Mouse (Mus musculus) cerebellum, adult 2 months (tissue): Measurements from ENCODE around the gene Rap2a.

Source experiments
- CTCF ChIP-seq: fragments of 200-500 bp; IDR thresholded peaks from 2 replicates; pipeline ENCODE4 v1.5.1; 2011; ENCODE audit warnings: low read depth, mild to moderate bottlenecking, control low read depth, low read length, moderate library complexity, borderline replicate concordance; ENCODE audit not compliant: insufficient read depth
- POLR2A ChIP-seq: fragments of 200-500 bp; IDR thresholded peaks from 2 replicates; pipeline ENCODE4 v1.6.1; 2011; ENCODE audit warnings: low read length, control low read depth, borderline replicate concordance; ENCODE audit not compliant: insufficient read depth

- TF ChIP-seq CTCF (no peak), POLR2A (no peak)
These were observed 11.4 kb upstream of the Rap2a start for GRCm38 (mm10) chr14:120466816-120467215.
